Comparison of ENCODE assay signal across 9 mouse cellular contexts in genomic region chr5:26816975-26817941, GRCm38 (mm10). TPM values are rescaled to one million over a fixed set of nuclear protein-coding genes. Genes with fewer than 3 reads are reported as not detected.
DNase-seq lines count a peak whose midpoint lies in the region; ATAC-seq and TF ChIP-seq lines count a peak whose summit lies in the region.
"Had no signal": no experiment of that assay in that cellular context is flagged by ENCODE, and none has a peak within 500 bp of the region (broad histone marks: within the 10 kb centered on the region; RNA-seq: fewer than 3 reads in every experiment).

TSS of gene Dpp6 (plus strand) at chr5:26817203.

- H3K4me2 ChIP-seq in forebrain, embryonic 11.5 days (ENCODE audit: low read depth, low read length, severe bottlenecking): peak within 1 kb of the TSS; percentile 60
- peak within 1 kb of the TSS; percentile 52 for H3K4me2 ChIP-seq in intestine, embryonic 15.5 days (replicated peaks)
- peak within 1 kb of the TSS; percentile 47 for H3K4me2 ChIP-seq in limb, embryonic 11.5 days (ENCODE audit: low read depth, severe bottlenecking)

- ATAC-seq in forebrain, embryonic 11.5 days (replicated peaks; ENCODE audit: low FRiP score): no peak
- ATAC-seq in intestine, embryonic 15.5 days: no peak
- ATAC-seq in limb, embryonic 11.5 days (ENCODE audit: insufficient number of reproducible peaks, low FRiP score, low TSS enrichment, low read depth): no peak

- no peaks in the 10 kb centered on the region for H3K36me3 ChIP-seq in E14TG2a.4 (ENCODE audit: insufficient read depth, low read length)
- H3K36me3 ChIP-seq in forebrain, embryonic 11.5 days (ENCODE audit: control insufficient read depth, insufficient read depth, low read length): no peaks in the 10 kb centered on the region
- no peaks in the 10 kb centered on the region for H3K36me3 ChIP-seq in intestine, embryonic 15.5 days
- H3K36me3 ChIP-seq in limb, embryonic 11.5 days (ENCODE audit: control insufficient read depth, insufficient read depth, low read length): no peaks in the 10 kb centered on the region

- no peaks in the 10 kb centered on the region for H3K9me3 ChIP-seq in E14TG2a.4 (ENCODE audit: low read length)
- no peaks in the 10 kb centered on the region for H3K9me3 ChIP-seq in forebrain, embryonic 11.5 days (ENCODE audit: control insufficient read depth, low read length)
- H3K9me3 ChIP-seq in intestine, embryonic 15.5 days: no peaks in the 10 kb centered on the region
- H3K9me3 ChIP-seq in limb, embryonic 11.5 days (ENCODE audit: control insufficient read depth, low read length): no peaks in the 10 kb centered on the region

- peak; percentile 83 for DNase-seq in brain, adult 2 months (ENCODE audit: low read depth, low spot score)
- peak; percentile 58 for DNase-seq in forebrain, embryonic 11.5 days (ENCODE audit: low spot score)
- DNase-seq in limb, embryonic 11.5 days (ENCODE audit: low spot score): peak; percentile 30
- peak; percentile 33 to 49 for DNase-seq in right cerebral cortex, postnatal 10 days (ENCODE audit: low spot score in 2 of 2)
- no peak for DNase-seq in urinary bladder, postnatal 4 days (ENCODE audit: low spot score in 2 of 2)
- DNase-seq in spleen, postnatal 14 days (ENCODE audit: low spot score in 2 of 2): no peak

- peaks cover 49% of the 10 kb centered on the region for H3K27me3 ChIP-seq in E14TG2a.4 (ENCODE audit: insufficient read depth, low read length)
- H3K27me3 ChIP-seq in forebrain, embryonic 11.5 days (ENCODE audit: control insufficient read depth, insufficient read depth, low read length): peaks cover 20% of the 10 kb centered on the region
- peaks cover 22% of the 10 kb centered on the region for H3K27me3 ChIP-seq in intestine, embryonic 15.5 days (replicated peaks)
- H3K27me3 ChIP-seq in limb, embryonic 11.5 days (ENCODE audit: control insufficient read depth, insufficient read depth, low read length): peaks cover 22% of the 10 kb centered on the region

- H3K27ac ChIP-seq in forebrain, embryonic 11.5 days (ENCODE audit: low read depth, low read length): no peak within 1 kb of the TSS
- H3K27ac ChIP-seq in intestine, embryonic 15.5 days: no peak within 1 kb of the TSS
- H3K27ac ChIP-seq in limb, embryonic 11.5 days (replicated peaks; ENCODE audit: low read depth, low read length): no peak within 1 kb of the TSS

- 3% methylated on average over 48 of the region's 48 CpGs for WGBS in forebrain, embryonic 11.5 days
- WGBS in intestine, embryonic 15.5 days: 3% methylated on average over 48 of the region's 48 CpGs
- 3% methylated on average over 48 of the region's 48 CpGs for WGBS in limb, embryonic 11.5 days

- TF ChIP-seq CTCF in E14TG2a.4 (conservative IDR thresholded peaks at IDR 0.05; ENCODE audit: low read length): no peak

- peak within 1 kb of the TSS; percentile 76 for H3K4me3 ChIP-seq in E14TG2a.4 (replicated peaks; ENCODE audit: low read length)
- peak within 1 kb of the TSS; percentile 23 for H3K4me3 ChIP-seq in forebrain, embryonic 11.5 days (ENCODE audit: low read depth, low read length)
- H3K4me3 ChIP-seq in intestine, embryonic 15.5 days (replicated peaks): peak within 1 kb of the TSS; percentile 18
- peak within 1 kb of the TSS; percentile 28 for H3K4me3 ChIP-seq in limb, embryonic 11.5 days (ENCODE audit: low read depth, low read length)
- H3K4me3 ChIP-seq: myocyte had no signal

- H3K9ac ChIP-seq in forebrain, embryonic 11.5 days (ENCODE audit: low read length): no peak within 1 kb of the TSS
- no peak within 1 kb of the TSS for H3K9ac ChIP-seq in intestine, embryonic 15.5 days
- no peak within 1 kb of the TSS for H3K9ac ChIP-seq in limb, embryonic 11.5 days (ENCODE audit: low read length)

- peaks cover 15% of the 10 kb centered on the region for H3K4me1 ChIP-seq in E14TG2a.4 (replicated peaks; ENCODE audit: low read depth, low read length)
- H3K4me1 ChIP-seq in forebrain, embryonic 11.5 days (replicated peaks; ENCODE audit: control insufficient read depth, insufficient read depth, low read length): 0 out of 2 replicates have a peak, but pooled peaks cover 2% of the 10 kb centered on the region
- H3K4me1 ChIP-seq in intestine, embryonic 15.5 days (replicated peaks): no peaks in the 10 kb centered on the region
- H3K4me1 ChIP-seq in limb, embryonic 11.5 days (ENCODE audit: control insufficient read depth, insufficient read depth, low read length): peaks cover 5% of the 10 kb centered on the region; the same call in 1 of the 2 replicates

RNA-seq across cellular contexts. Expression of gene Dpp6, which starts in this region (rescaled TPM):
- 7.1 and 7.6 TPM in 2 replicates for polyA plus RNA-seq in forebrain, embryonic 11.5 days (2014; fragmentation: Nextera tagmentation; extraction: Ambion mirVana)
- 1.3 and 1.7 TPM in 2 replicates for polyA plus RNA-seq in intestine, embryonic 15.5 days (2015; fragmentation: Nextera tagmentation; extraction: Ambion mirVana)
- polyA plus RNA-seq in limb, embryonic 11.5 days (2014; fragmentation: Nextera tagmentation; extraction: Ambion mirVana): 0.80 and 1.3 TPM in 2 replicates

Comparison
In these comparisons a context has a peak if more than half of its experiments do, and no peak if none do; other contexts are left out.
1. H3K4me3 ChIP-seq: peak in every context shown above with its lines; median percentile 76 in E14TG2a.4; 28 in limb, embryonic 11.5 days; 23 in forebrain, embryonic 11.5 days; 18 in intestine, embryonic 15.5 days.
2. DNase-seq: peak in brain, adult 2 months (single experiment), forebrain, embryonic 11.5 days (single experiment), limb, embryonic 11.5 days (single experiment) and right cerebral cortex, postnatal 10 days (2 of 2); none in urinary bladder, postnatal 4 days (0 of 2) and spleen, postnatal 14 days (0 of 2).
3. Peak in every context shown above with its lines, with median percentiles within 50 percentile points of each other: H3K4me2 ChIP-seq.